21 mouse cellular contexts compared by ENCODE assay signal in the genomic region with DNA sequence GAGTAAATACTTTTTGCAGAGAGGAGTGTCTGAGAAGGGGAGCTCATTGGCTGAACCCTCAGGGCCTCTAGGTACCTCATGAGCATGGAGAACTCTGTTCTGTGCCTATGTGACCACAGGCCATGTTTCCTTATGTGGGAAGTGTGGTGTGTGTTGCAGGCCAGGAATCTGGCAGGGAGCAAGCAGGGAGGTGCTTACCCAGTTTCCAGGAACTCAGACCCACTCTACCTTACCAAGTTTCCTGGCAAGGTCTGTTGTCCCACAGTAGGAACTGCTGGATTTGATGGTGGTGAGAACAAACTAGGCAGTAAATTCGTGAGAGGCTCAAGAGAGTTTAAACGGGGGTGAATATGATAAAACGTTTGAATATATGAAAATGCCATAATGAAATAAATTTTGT. TPM values are rescaled to one million over a fixed set of nuclear protein-coding genes. Genes with fewer than 3 reads are reported as not detected.
DNase-seq lines count a peak whose midpoint lies in the region; ATAC-seq and TF ChIP-seq lines count a peak whose summit lies in the region.
"Had no signal": no experiment of that assay in that cellular context is flagged by ENCODE, and none has a peak within 500 bp of the region (broad histone marks: within the 10 kb centered on the region; RNA-seq: fewer than 3 reads in every experiment).

No protein-coding gene starts in this region.

- H3K27me3 ChIP-seq in kidney, adult 2 months (replicated peaks; ENCODE audit: control insufficient read depth, insufficient read depth, low read length) = no peaks in the 10 kb centered on the region
- no peaks in the 10 kb centered on the region for H3K27me3 ChIP-seq in kidney, embryonic 15.5 days
- H3K27me3 ChIP-seq: CH12.LX, Patski had no signal

- no peak overlapping the region for H3K4me2 ChIP-seq in kidney, embryonic 15.5 days

- H3K9ac ChIP-seq in kidney, embryonic 15.5 days = no peak overlapping the region

- H3K9me3 ChIP-seq in kidney, embryonic 15.5 days (replicated peaks) = no peaks in the 10 kb centered on the region

- H3K36me3 ChIP-seq in kidney, adult 2 months (ENCODE audit: control insufficient read depth, insufficient read depth, low read length) = no peaks in the 10 kb centered on the region
- no peaks in the 10 kb centered on the region for H3K36me3 ChIP-seq in kidney, embryonic 15.5 days
- H3K36me3 ChIP-seq: G1E had no signal

- WGBS in kidney, adult 2 months = 76% methylated on average over 3 of the region's 3 CpGs
- 84% methylated on average over 3 of the region's 3 CpGs for WGBS in kidney, embryonic 15.5 days

- H3K4me1 ChIP-seq in kidney, adult 2 months (ENCODE audit: control insufficient read depth, insufficient read depth, low read length) = peaks cover 15% of the 10 kb centered on the region; the same call in 1 of the 2 replicates
- H3K4me1 ChIP-seq in kidney, embryonic 15.5 days = no peaks in the 10 kb centered on the region

- H3K27ac ChIP-seq in kidney, adult 2 months (ENCODE audit: insufficient read depth, low read depth, low read length) = no peak overlapping the region
- H3K27ac ChIP-seq in kidney, embryonic 15.5 days = no peak overlapping the region

- no peak for TF ChIP-seq POLR2A in kidney, adult 2 months (IDR thresholded peaks at IDR 0.05; ENCODE audit: low read depth, low read length)

- DNase-seq in heart, adult 11 months = peak; percentile 53
- DNase-seq in heart, postnatal 4 days = no peak
- DNase-seq in kidney, adult 2 months = peak; percentile 61
- DNase-seq in fat pad, adult 2 months (ENCODE audit: extremely low read depth, low read depth, low spot score) = peak; percentile 46
- DNase-seq in lung, postnatal 14 days = no peak
- DNase-seq: adrenal gland, adult 2 months; adrenal gland, adult 8-10 months; adrenal gland, postnatal 10 days; adrenal gland, postnatal 14 days; adrenal gland, postnatal 25 days; adrenal gland, postnatal 36 days; B cell, adult 2 months; cerebellum, adult 11 months; cerebellum, adult 11-12 months; cerebellum, adult 18-20 months had no signal

- no peak for ATAC-seq in kidney, embryonic 15.5 days (replicated peaks; ENCODE audit: low FRiP score)
- ATAC-seq: activated CD4-positive, CD25-positive, alpha-beta regulatory T cell, adult 4 months; CD4-positive, CD25-positive, alpha-beta regulatory T cell, adult 4 months; Patski had no signal

- TF ChIP-seq CTCF in kidney, adult 2 months (conservative IDR thresholded peaks at IDR 0.05; ENCODE audit: insufficient read depth, insufficient read length, low read depth, low read length) = no peak

- H3K4me3 ChIP-seq in kidney, adult 2 months (ENCODE audit: insufficient read depth, low read depth, low read length) = no peak overlapping the region
- H3K4me3 ChIP-seq in kidney, embryonic 15.5 days (replicated peaks) = no peak overlapping the region

RNA-seq across cellular contexts. Expression of a gene that starts 16.2 kb away (rescaled TPM):
- 1 to 10 TPM; 9.4 to 9.8 TPM for total RNA-seq in heart, postnatal 4 days (2021)
- polyA plus RNA-seq in kidney, adult 2 months (2012; rRNA removed) = 14.7 and 16.2 TPM in 2 replicates
- polyA plus RNA-seq in kidney, embryonic 15.5 days (2015; fragmentation: Nextera tagmentation; extraction: Ambion mirVana) = 14.4 and 16.6 TPM in 2 replicates
- total RNA-seq: CH12.LX had no signal
- polyA plus RNA-seq: CD4-positive, CD25-positive, alpha-beta regulatory T cell, adult 4 months; G1E had no signal

RNA-seq across cellular contexts. Expression of a gene that starts 26.3 kb away (rescaled TPM):
- total RNA-seq in heart, postnatal 4 days (2021) = 10 to 100 TPM; 11.2 to 13.9 TPM
- 47.1 and 54.5 TPM in 2 replicates for polyA plus RNA-seq in kidney, adult 2 months (2012; rRNA removed)
- 485 and 491 TPM in 2 replicates for polyA plus RNA-seq in kidney, embryonic 15.5 days (2015; fragmentation: Nextera tagmentation; extraction: Ambion mirVana)
- total RNA-seq: G1E had no signal
- polyA plus RNA-seq: G1E had no signal

Comparison
In these comparisons a context has a peak if more than half of its experiments do, and no peak if none do; other contexts are left out.
1. DNase-seq: peak in heart, adult 11 months (single experiment), kidney, adult 2 months (single experiment) and fat pad, adult 2 months (single experiment); none in heart, postnatal 4 days (single experiment) and lung, postnatal 14 days (single experiment).